Mouse (Mus musculus): ENCODE results near the gene Sprr2a1.
"Not testable (repeated sequence)": the region's sequence is repeated elsewhere in the genome, so short reads cannot be mapped to it uniquely, and the experiment has no call there.

Sprr2a1 gene

DNA sequence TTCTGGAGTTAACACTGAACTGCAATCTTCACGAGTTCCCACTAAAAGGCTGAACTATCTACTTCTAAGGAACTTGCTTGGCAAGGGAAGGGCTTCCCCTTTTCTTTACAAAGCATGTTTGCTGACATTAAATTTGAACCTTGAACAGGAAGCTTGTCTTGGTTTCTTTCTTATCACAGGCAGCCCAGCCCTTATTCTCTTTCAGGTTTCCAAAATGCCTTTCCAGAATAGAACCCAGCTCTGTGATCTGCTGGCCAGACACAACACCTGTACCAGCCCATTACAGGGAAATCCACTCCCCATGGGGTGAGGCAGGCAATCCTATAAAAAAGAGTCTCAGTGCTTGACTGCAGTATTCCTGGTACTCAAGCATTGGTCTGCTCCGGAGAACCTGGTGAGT is at the start of gene Sprr2a1, which contains the start of gene Sprr2a2:
Sprr2a1 (plus strand) TSS at position 231 of the 400 bp plus-strand sequence.
Sprr2a2 (plus strand) TSS at position 352 of the 400 bp plus-strand sequence.
- not testable (repeated sequence) for DNase-seq (ENCODE audit: low read depth, low spot score)

DNA sequence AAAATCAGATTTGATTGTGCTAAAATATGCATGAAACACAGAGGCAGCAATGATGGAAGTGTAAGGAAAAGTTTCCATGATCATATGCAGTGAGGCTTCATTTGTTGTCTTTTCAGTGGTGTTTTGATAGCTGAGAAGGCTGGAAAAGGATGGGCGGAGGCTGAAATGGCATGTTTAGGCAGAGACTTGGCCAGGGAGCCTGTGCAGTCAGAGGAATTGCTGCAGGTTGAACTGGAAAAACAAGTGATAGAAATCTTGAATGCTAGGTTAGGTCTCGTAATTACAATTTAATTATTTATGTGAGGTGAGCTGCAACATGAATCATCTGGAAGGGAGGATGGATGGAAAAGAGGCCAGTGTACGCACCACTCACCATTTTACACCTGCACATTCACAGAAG is 45.8 kb upstream of the Sprr2a1 start:
- no peak for DNase-seq (ENCODE audit: low read depth, low spot score)

GRCm38 (mm10) chr3:92176880-92177279 is 38.7 kb upstream of the Sprr2a1 start:
- no peak for DNase-seq (ENCODE audit: low read depth, low spot score)

- no peak for DNase-seq (ENCODE audit: low read depth, low spot score)
These were observed 19.9 kb upstream of the Sprr2a1 start for GRCm38 (mm10) chr3:92195512-92196200.

GRCm38 (mm10) chr3:92211133-92211925 is 4.3 kb upstream of the Sprr2a1 start:
- DNase-seq (ENCODE audit: low read depth, low spot score), result not testable (repeated sequence)

- DNase-seq (ENCODE audit: low read depth, low spot score), result not testable (repeated sequence)
These were observed 3.5 kb upstream of the Sprr2a1 start for GRCm38 (mm10) chr3:92212059-92212458.

- not testable (repeated sequence) for DNase-seq (ENCODE audit: low read depth, low spot score)
These were observed 1.9 kb upstream of the Sprr2a1 start for GRCm38 (mm10) chr3:92213651-92214050.

DNA sequence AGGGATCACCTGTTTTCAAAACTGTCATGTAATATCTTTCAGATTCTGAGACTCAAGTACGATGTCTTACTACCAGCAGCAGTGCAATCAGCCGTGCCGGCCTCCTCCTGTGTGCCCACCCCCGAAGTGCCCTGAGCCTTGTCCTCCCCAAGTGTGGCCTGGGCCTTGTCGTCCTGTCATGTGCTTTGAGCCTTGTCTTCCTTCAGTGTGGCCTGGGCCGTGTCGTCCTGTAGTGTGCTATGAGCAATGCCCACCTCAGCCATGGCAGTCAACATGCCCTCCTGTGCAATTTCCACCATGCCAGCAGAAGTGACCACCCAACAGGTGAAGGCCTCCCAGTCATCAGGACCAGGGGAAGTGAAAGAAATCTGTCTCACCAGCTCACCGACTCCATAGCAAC is 3.4 kb downstream of the Sprr2a1 start:
- not testable (repeated sequence) for DNase-seq (ENCODE audit: low read depth, low spot score)

- not testable (repeated sequence) for DNase-seq (ENCODE audit: low read depth, low spot score)
These were observed 8.1 kb downstream of the Sprr2a1 start for GRCm38 (mm10) chr3:92223708-92224107.

GRCm38 (mm10) chr3:92227410-92227809 is 11.8 kb downstream of the Sprr2a1 start:
- DNase-seq (ENCODE audit: low read depth, low spot score), result not testable (repeated sequence)

DNA sequence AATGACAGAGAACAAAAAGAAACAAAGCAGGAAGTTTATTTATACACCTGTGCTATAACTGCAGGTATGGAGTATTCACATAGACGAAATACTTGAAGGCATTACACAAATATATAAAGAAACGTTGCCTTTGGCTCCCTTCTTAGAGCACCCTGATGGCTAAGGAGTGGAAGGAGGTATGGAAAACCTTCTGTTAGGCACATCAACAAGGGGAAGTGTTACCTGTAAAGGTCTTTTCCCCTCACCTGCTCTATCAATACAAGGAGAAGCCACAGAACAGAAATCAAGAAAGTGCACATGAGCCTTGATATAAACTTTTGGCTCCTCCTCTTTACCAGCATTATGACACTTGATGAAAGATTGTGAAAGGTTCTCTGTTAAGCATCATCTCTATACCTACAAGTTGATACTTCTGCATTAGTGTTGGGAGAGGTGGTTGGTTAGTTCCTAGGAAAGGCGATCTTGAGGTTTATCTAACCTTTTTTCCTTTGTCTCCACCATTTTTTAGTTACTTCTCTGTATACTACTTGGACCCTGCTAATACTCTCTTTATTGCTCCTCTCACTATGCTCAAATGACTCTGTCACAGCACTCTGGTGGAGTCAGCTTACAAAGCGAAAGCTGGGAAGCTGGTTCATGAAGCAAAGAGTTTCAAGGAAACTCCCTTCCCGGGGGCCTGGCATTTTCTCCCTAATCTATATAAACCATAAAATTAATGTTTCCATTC is 21.0 kb downstream of the Sprr2a1 start:
- DNase-seq (ENCODE audit: low read depth, low spot score), result not testable (repeated sequence)

GRCm38 (mm10) chr3:92238736-92239135 is 23.1 kb downstream of the Sprr2a1 start:
- DNase-seq (ENCODE audit: low read depth, low spot score), result not testable (repeated sequence)

DNA sequence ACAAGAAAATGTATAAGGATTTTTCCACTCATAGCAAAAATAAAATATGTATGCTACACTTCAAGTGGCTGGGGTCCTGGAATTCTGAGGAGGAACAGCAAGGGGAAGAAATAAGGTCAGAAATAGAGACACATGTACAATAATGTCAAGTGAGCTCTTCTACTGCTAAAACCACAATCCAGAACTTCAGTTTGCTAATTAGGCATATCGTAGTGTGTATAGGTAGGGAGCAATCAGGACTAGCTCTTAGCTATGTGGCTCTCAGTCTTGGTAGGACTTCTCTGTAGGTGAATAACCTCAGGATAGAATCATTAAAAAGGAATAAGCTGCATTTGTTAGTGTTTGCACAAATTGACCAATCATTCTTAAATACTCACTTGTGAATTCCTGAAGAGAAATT is 23.6 kb downstream of the Sprr2a1 start:
- DNase-seq (ENCODE audit: low read depth, low spot score), result not testable (repeated sequence)

DNA sequence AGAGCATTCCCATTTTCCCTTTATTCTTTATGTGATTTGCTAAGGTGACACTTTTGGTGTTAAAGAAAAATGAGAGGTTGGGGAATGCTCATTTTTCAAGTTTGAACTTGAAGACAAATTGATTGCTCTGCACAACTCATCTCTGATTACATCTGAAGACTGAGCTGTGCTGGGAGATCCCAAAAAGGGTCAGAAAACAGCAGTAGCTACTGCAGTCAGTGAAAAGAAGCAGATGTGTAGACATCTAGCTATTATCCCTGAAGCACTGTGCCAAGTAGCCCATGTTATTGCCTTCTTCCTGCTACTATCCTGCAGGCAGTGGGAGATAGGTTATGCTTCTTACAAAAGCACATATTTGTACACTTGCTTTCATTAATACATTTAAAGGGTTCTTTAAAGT is 29.2 kb downstream of the Sprr2a1 start:
- not testable (repeated sequence) for DNase-seq (ENCODE audit: low read depth, low spot score)

DNA sequence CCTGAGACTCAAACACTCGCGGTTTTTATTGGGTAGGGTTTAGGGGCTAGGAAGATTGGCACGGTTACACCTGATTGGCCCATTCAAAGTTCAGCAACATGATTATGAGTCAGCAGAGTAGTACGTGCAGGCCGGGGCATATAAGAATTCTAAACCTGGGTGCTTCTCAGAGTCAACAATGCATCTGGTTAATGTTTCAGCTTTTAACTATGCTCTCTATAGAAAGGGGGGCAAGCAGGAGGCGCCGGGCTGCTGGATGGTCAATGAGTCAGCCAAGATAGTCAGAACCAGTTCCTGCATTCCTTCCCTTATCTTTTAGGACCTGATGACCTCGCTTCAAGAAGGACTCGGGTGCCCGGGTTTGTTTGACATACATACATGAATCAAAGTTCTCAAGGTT is 30.6 kb downstream of the Sprr2a1 start:
- not testable (repeated sequence) for DNase-seq (ENCODE audit: low read depth, low spot score)

- not testable (repeated sequence) for DNase-seq (ENCODE audit: low read depth, low spot score)
These were observed 32.9 kb downstream of the Sprr2a1 start for GRCm38 (mm10) chr3:92248494-92248893.

- not testable (repeated sequence) for DNase-seq (ENCODE audit: low read depth, low spot score)
These were observed 34.9 kb downstream of the Sprr2a1 start for GRCm38 (mm10) chr3:92250450-92250849.

DNA sequence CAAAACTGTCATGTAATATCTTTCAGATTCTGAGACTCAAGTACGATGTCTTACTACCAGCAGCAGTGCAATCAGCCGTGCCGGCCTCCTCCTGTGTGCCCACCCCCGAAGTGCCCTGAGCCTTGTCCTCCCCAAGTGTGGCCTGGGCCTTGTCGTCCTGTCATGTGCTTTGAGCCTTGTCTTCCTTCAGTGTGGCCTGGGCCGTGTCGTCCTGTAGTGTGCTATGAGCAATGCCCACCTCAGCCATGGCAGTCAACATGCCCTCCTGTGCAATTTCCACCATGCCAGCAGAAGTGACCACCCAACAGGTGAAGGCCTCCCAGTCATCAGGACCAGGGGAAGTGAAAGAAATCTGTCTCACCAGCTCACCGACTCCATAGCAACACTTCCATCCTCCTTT is 38.3 kb downstream of the Sprr2a1 start:
- not testable (repeated sequence) for DNase-seq (ENCODE audit: low read depth, low spot score)

GRCm38 (mm10) chr3:92258526-92258925 is 42.9 kb downstream of the Sprr2a1 start:
- not testable (repeated sequence) for DNase-seq (ENCODE audit: low read depth, low spot score)

DNA sequence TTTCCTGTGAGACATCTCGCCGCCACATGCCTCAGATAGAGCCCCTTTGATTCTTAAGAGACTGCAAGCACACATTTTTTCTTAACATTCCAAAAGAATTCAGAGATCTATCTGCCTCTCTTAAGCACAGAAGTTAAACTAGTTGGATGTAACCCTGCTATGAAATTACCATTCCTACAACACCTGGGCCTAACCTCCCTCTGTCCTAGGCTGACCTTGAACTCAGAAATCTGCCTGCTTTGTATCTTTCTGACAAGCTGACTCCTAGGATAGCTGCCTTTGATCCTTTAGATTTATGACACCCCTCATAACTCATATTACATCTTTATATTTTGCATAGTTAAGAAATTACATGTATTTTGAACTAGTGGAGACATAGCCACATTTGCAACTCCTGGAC is 47.9 kb downstream of the Sprr2a1 start:
- not testable (repeated sequence) for DNase-seq (ENCODE audit: low read depth, low spot score)
